In the genomic region with DNA sequence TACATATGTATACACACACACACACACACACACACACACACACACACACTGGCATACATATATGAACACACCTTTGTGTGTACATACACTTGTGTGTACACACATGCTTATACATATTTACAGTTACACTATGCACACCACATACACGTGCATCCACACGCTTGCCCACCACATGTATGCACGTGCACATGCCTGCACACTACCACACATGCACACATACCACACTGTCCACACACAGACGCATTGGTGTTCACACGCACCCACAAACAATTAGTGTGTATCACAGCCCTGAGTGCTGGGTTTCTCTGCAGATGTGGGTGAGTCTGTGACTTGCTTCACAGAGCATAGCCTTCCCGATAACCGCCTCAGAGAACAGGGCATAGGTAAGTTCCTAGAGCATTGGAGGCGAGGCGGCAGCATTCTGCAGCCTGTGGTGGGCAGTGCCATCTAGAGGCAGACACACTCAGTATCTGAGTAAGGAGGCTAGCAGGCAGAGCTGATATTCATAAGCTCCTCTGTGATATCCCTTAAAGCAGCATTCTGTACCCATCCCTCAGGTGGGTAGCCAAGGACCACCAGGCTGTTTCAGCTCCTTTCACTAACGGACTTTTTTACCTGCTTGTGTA, we compare ENCODE assay signal across 9 mouse cellular contexts. TPM values are rescaled to one million over a fixed set of nuclear protein-coding genes. Genes with fewer than 3 reads are reported as not detected.
A peak's percentile ranks its signal among the peaks of the same experiment; 100 is the strongest.
DNase-seq lines count a peak whose midpoint lies in the region; ATAC-seq and TF ChIP-seq lines count a peak whose summit lies in the region.
"Had no signal": no experiment of that assay in that cellular context is flagged by ENCODE, and none has a peak within 500 bp of the region (broad histone marks: within the 10 kb centered on the region; RNA-seq: fewer than 3 reads in every experiment).

No protein-coding gene starts in this region.

- H3K27ac ChIP-seq in intestine, postnatal 0 days (ENCODE audit: low read depth, low read length): no peak overlapping the region
- H3K27ac ChIP-seq in intestine, embryonic 15.5 days: no peak overlapping the region
- H3K27ac ChIP-seq in hindbrain, embryonic 14.5 days: no peak overlapping the region
- no peak overlapping the region for H3K27ac ChIP-seq in neural tube, embryonic 14.5 days (ENCODE audit: low read depth, low read length)
- H3K27ac ChIP-seq: macrophage had no signal

- no peak overlapping the region for H3K9ac ChIP-seq in intestine, postnatal 0 days (ENCODE audit: low read depth, low read length)
- H3K9ac ChIP-seq in intestine, embryonic 15.5 days: no peak overlapping the region
- H3K9ac ChIP-seq in hindbrain, embryonic 14.5 days: no peak overlapping the region
- H3K9ac ChIP-seq in neural tube, embryonic 14.5 days (replicated peaks; ENCODE audit: low read depth, low read length): no peak overlapping the region

- no peak for ATAC-seq in intestine, postnatal 0 days
- ATAC-seq in intestine, embryonic 15.5 days: no peak
- ATAC-seq in hindbrain, embryonic 14.5 days (ENCODE audit: low FRiP score): peak; percentile 75
- ATAC-seq in neural tube, embryonic 14.5 days (ENCODE audit: low read depth): peak; percentile 80; the same call in 1 of the 2 replicates

- DNase-seq in A20 (ENCODE audit: low read depth, low spot score): peak; percentile 33
- peak; percentile 68 to 69 for DNase-seq in cerebellum, adult 18-20 months
- DNase-seq in hindbrain, embryonic 14.5 days (ENCODE audit: low spot score): peak; percentile 69
- DNase-seq in ovary, adult 18-20 months (ENCODE audit: low spot score): no peak
- DNase-seq in adrenal gland, adult (ENCODE audit: inconsistent age in 2 of 2, low spot score in 1 of 2): no peak

- no peaks in the 10 kb centered on the region for H3K4me1 ChIP-seq in intestine, postnatal 0 days (replicated peaks; ENCODE audit: control insufficient read depth, insufficient read depth, low read length)
- H3K4me1 ChIP-seq in intestine, embryonic 15.5 days (replicated peaks): no peaks in the 10 kb centered on the region
- H3K4me1 ChIP-seq in hindbrain, embryonic 14.5 days (replicated peaks; ENCODE audit: control insufficient read depth, insufficient read depth, low read length): no peaks in the 10 kb centered on the region
- no peaks in the 10 kb centered on the region; the same call in 1 of the 2 replicates for H3K4me1 ChIP-seq in neural tube, embryonic 14.5 days (ENCODE audit: control insufficient read depth, insufficient read depth, low read length)

- TF ChIP-seq CTCF in intestine, postnatal 0 days (IDR thresholded peaks at IDR 0.05; ENCODE audit: low read depth): peak; percentile 73

- no peak overlapping the region for H3K4me2 ChIP-seq in intestine, postnatal 0 days (replicated peaks; ENCODE audit: low read depth)
- no peak overlapping the region for H3K4me2 ChIP-seq in intestine, embryonic 15.5 days (replicated peaks)
- no peak overlapping the region for H3K4me2 ChIP-seq in hindbrain, embryonic 14.5 days (replicated peaks)
- H3K4me2 ChIP-seq in neural tube, embryonic 14.5 days (ENCODE audit: low read depth, low read length): no peak overlapping the region

- H3K36me3 ChIP-seq in intestine, postnatal 0 days (ENCODE audit: control insufficient read depth, insufficient read depth): no peaks in the 10 kb centered on the region
- H3K36me3 ChIP-seq in intestine, embryonic 15.5 days: no peaks in the 10 kb centered on the region
- H3K36me3 ChIP-seq in hindbrain, embryonic 14.5 days (replicated peaks; ENCODE audit: control insufficient read depth, insufficient read depth): no peaks in the 10 kb centered on the region
- H3K36me3 ChIP-seq in neural tube, embryonic 14.5 days (ENCODE audit: control insufficient read depth, insufficient read depth, low read length): no peaks in the 10 kb centered on the region

- no peak overlapping the region for H3K4me3 ChIP-seq in intestine, postnatal 0 days (ENCODE audit: low read depth, low read length)
- no peak overlapping the region for H3K4me3 ChIP-seq in intestine, embryonic 15.5 days (replicated peaks)
- H3K4me3 ChIP-seq in hindbrain, embryonic 14.5 days (replicated peaks; ENCODE audit: low read length): no peak overlapping the region
- H3K4me3 ChIP-seq in neural tube, embryonic 14.5 days (ENCODE audit: low read depth, low read length): no peak overlapping the region

- WGBS in intestine, postnatal 0 days: 65% methylated on average over 10 of the region's 10 CpGs
- WGBS in intestine, embryonic 15.5 days: 67% methylated on average over 10 of the region's 10 CpGs
- 75% methylated on average over 10 of the region's 10 CpGs for WGBS in hindbrain, embryonic 14.5 days
- 71% methylated on average over 10 of the region's 10 CpGs for WGBS in neural tube, embryonic 14.5 days

- no peaks in the 10 kb centered on the region for H3K27me3 ChIP-seq in intestine, postnatal 0 days (replicated peaks; ENCODE audit: control insufficient read depth, insufficient read depth, low read length)
- H3K27me3 ChIP-seq in intestine, embryonic 15.5 days (replicated peaks): no peaks in the 10 kb centered on the region
- H3K27me3 ChIP-seq in hindbrain, embryonic 14.5 days (ENCODE audit: control insufficient read depth, insufficient read depth, low read length): no peaks in the 10 kb centered on the region
- no peaks in the 10 kb centered on the region for H3K27me3 ChIP-seq in neural tube, embryonic 14.5 days (ENCODE audit: control insufficient read depth, insufficient read depth, low read length)

- no peaks in the 10 kb centered on the region for H3K9me3 ChIP-seq in intestine, postnatal 0 days (ENCODE audit: control insufficient read depth)
- no peaks in the 10 kb centered on the region for H3K9me3 ChIP-seq in intestine, embryonic 15.5 days
- H3K9me3 ChIP-seq in hindbrain, embryonic 14.5 days (ENCODE audit: control insufficient read depth, low read length): no peaks in the 10 kb centered on the region
- H3K9me3 ChIP-seq in neural tube, embryonic 14.5 days (ENCODE audit: control insufficient read depth, low read length): no peaks in the 10 kb centered on the region

RNA-seq across cellular contexts. Expression of gene Kndc1, which starts 17.2 kb away (rescaled TPM):
- 0.08 and 0.23 TPM in 2 replicates for polyA plus RNA-seq in intestine, postnatal 0 days (2015; fragmentation: Nextera tagmentation; extraction: Ambion mirVana)
- polyA plus RNA-seq in intestine, embryonic 15.5 days (2015; fragmentation: Nextera tagmentation; extraction: Ambion mirVana): 0.13 and 0.24 TPM in 2 replicates
- 25.6 and 29.1 TPM in 2 replicates for polyA plus RNA-seq in hindbrain, embryonic 14.5 days (2014; fragmentation: Nextera tagmentation; extraction: Ambion mirVana)
- 18.8 and 28.5 TPM in 2 replicates for polyA plus RNA-seq in neural tube, embryonic 14.5 days (2014; fragmentation: Nextera tagmentation; extraction: Ambion mirVana)
- polyA plus RNA-seq: macrophage had no signal

RNA-seq across cellular contexts. Expression of gene Adgra1, which starts 43.3 kb away (rescaled TPM):
- 0.08 and 0.51 TPM in 2 replicates for polyA plus RNA-seq in intestine, postnatal 0 days (2015; fragmentation: Nextera tagmentation; extraction: Ambion mirVana)
- polyA plus RNA-seq in intestine, embryonic 15.5 days (2015; fragmentation: Nextera tagmentation; extraction: Ambion mirVana): 0.11 and 0.96 TPM in 2 replicates
- polyA plus RNA-seq in hindbrain, embryonic 14.5 days (2014; fragmentation: Nextera tagmentation; extraction: Ambion mirVana): 18.6 and 20.3 TPM in 2 replicates
- polyA plus RNA-seq in neural tube, embryonic 14.5 days (2014; fragmentation: Nextera tagmentation; extraction: Ambion mirVana): 25.0 and 26.4 TPM in 2 replicates
- polyA plus RNA-seq: macrophage had no signal

Comparison
In these comparisons a context has a peak if more than half of its experiments do, and no peak if none do; other contexts are left out.
1. ATAC-seq: peak in hindbrain, embryonic 14.5 days (single experiment) and neural tube, embryonic 14.5 days (single experiment); none in intestine, postnatal 0 days (single experiment) and intestine, embryonic 15.5 days (single experiment).
2. DNase-seq: peak in A20 (single experiment), cerebellum, adult 18-20 months (2 of 2) and hindbrain, embryonic 14.5 days (single experiment); none in ovary, adult 18-20 months (single experiment) and adrenal gland, adult (0 of 2).
3. RNA of gene Kndc1, which starts 17.2 kb away (polyA plus RNA-seq): 18.8 to 28.5 TPM in neural tube, embryonic 14.5 days and 25.6 to 29.1 TPM in hindbrain, embryonic 14.5 days; 0.08 to 0.23 TPM in intestine, postnatal 0 days and 0.13 to 0.24 TPM in intestine, embryonic 15.5 days; every median in the first group is over 10 times any median in the second.
4. RNA of gene Adgra1, which starts 43.3 kb away (polyA plus RNA-seq): 25.0 to 26.4 TPM in neural tube, embryonic 14.5 days and 18.6 to 20.3 TPM in hindbrain, embryonic 14.5 days; 0.11 to 0.96 TPM in intestine, embryonic 15.5 days and 0.08 to 0.51 TPM in intestine, postnatal 0 days; every median in the first group is over 10 times any median in the second.